Mouse (Mus musculus): ENCODE data around the gene Car2.

DNA sequence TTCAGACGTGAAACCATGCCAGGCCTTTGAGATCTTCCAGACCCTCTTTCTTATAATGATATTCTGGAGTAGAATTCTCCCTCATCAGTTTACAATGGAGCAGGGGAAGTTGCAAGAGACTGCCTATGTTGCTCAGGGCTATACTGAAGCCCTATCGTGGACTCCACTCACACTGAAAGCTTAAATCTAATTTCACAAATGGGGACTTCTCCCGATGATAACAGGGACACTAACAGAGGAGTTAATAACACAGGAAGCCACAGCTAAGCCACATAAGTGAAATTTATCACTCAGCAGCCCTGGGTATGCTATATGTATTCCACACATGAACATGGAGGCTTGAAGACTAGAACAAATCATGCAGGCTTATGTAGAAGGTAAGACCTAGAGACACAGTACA is 3.3 kb upstream of the Car2 start:
- TF ChIP-seq ZC3H11A (IDR thresholded peaks at IDR 0.05; ENCODE audit: borderline replicate concordance, low read depth, low read length) (no peak), ZNF384 (IDR thresholded peaks at IDR 0.05; ENCODE audit: low read depth, low read length) (no peak)

All from ES-E14 (cell line).